ENCODE assay signal across 8 mouse cellular contexts in genomic region chr13:40917161-40918091, GRCm38 (mm10). TPM values are rescaled to one million over a fixed set of nuclear protein-coding genes. Genes with fewer than 3 reads are reported as not detected.
DNase-seq lines count a peak whose midpoint lies in the region; ATAC-seq and TF ChIP-seq lines count a peak whose summit lies in the region.

No protein-coding gene starts in this region.

- TF ChIP-seq EP300 in liver, embryonic 14.5 days (IDR thresholded peaks at IDR 0.05; ENCODE audit: low read depth): no peak

- no peak overlapping the region for H3K27ac ChIP-seq in embryonic facial prominence, embryonic 13.5 days
- peak overlapping the region; percentile 78 for H3K27ac ChIP-seq in heart, embryonic 10.5 days
- H3K27ac ChIP-seq in kidney, embryonic 14.5 days (ENCODE audit: low read depth, low read length): no peak overlapping the region
- H3K27ac ChIP-seq in liver, embryonic 14.5 days: no peak overlapping the region

- peaks cover 32% of the 10 kb centered on the region for H3K27me3 ChIP-seq in embryonic facial prominence, embryonic 13.5 days
- 0 out of 2 replicates have a peak, but pooled peaks cover 10% of the 10 kb centered on the region for H3K27me3 ChIP-seq in heart, embryonic 10.5 days (ENCODE audit: insufficient read depth, poor library complexity, severe bottlenecking)
- no peaks in the 10 kb centered on the region for H3K27me3 ChIP-seq in kidney, embryonic 14.5 days (ENCODE audit: control insufficient read depth, insufficient read depth, low read length)
- H3K27me3 ChIP-seq in liver, embryonic 14.5 days (ENCODE audit: control insufficient read depth, insufficient read depth, low read length): peaks cover 20% of the 10 kb centered on the region

- no peak for ATAC-seq in embryonic facial prominence, embryonic 13.5 days (ENCODE audit: insufficient number of reproducible peaks, insufficient read depth, low FRiP score, low TSS enrichment, low read depth)
- ATAC-seq in kidney, embryonic 14.5 days (ENCODE audit: low FRiP score, low TSS enrichment): peak; percentile 84
- peak; percentile 45; the same call in 1 of the 2 replicates for ATAC-seq in liver, embryonic 14.5 days (ENCODE audit: insufficient read depth)

- H3K36me3 ChIP-seq in embryonic facial prominence, embryonic 13.5 days: no peaks in the 10 kb centered on the region
- no peaks in the 10 kb centered on the region for H3K36me3 ChIP-seq in heart, embryonic 10.5 days
- H3K36me3 ChIP-seq in kidney, embryonic 14.5 days (ENCODE audit: control insufficient read depth, insufficient read depth, low read length): no peaks in the 10 kb centered on the region
- H3K36me3 ChIP-seq in liver, embryonic 14.5 days (replicated peaks; ENCODE audit: control insufficient read depth, insufficient read depth, low read depth): no peaks in the 10 kb centered on the region

- H3K4me3 ChIP-seq in embryonic facial prominence, embryonic 13.5 days: peak overlapping the region; percentile 49
- peak overlapping the region; percentile 64 for H3K4me3 ChIP-seq in heart, embryonic 10.5 days
- H3K4me3 ChIP-seq in kidney, embryonic 14.5 days (ENCODE audit: low read length): peak overlapping the region; percentile 46
- H3K4me3 ChIP-seq in liver, embryonic 14.5 days (ENCODE audit: insufficient read depth in 1 of 2, low read depth in 2 of 2, low read length in 2 of 2): peak overlapping the region; percentile 42 to 45

- DNase-seq in 416B (ENCODE audit: low read depth): peak; percentile 76
- peak; percentile 99 for DNase-seq in R1 (ENCODE audit: low read depth, low spot score)
- peak; percentile 82 for DNase-seq in heart, embryonic 10.5 days (ENCODE audit: low spot score)
- no peak for DNase-seq in liver, embryonic 14.5 days (ENCODE audit: low read depth in 3 of 3, low spot score in 3 of 3)
- DNase-seq in natural killer cell, adult 2 months (ENCODE audit: low spot score in 2 of 2): peak; percentile 58 to 74
- DNase-seq in testis, postnatal 14 days (ENCODE audit: low spot score): peak; percentile 68

- TF ChIP-seq CTCF in liver, embryonic 14.5 days (IDR thresholded peaks at IDR 0.05; ENCODE audit: low read depth): no peak

- WGBS in embryonic facial prominence, embryonic 13.5 days: under 1% methylated on average over 38 of the region's 38 CpGs
- under 1% methylated on average over 38 of the region's 38 CpGs for WGBS in heart, embryonic 10.5 days
- 1% methylated on average over 38 of the region's 38 CpGs for WGBS in kidney, embryonic 14.5 days
- WGBS in liver, embryonic 14.5 days (ENCODE audit: insufficient replicate concordance): under 1% methylated on average over 38 of the region's 38 CpGs

- no peaks in the 10 kb centered on the region for H3K9me3 ChIP-seq in embryonic facial prominence, embryonic 13.5 days
- no peaks in the 10 kb centered on the region for H3K9me3 ChIP-seq in heart, embryonic 10.5 days
- H3K9me3 ChIP-seq in kidney, embryonic 14.5 days (ENCODE audit: control insufficient read depth, low read length): no peaks in the 10 kb centered on the region
- H3K9me3 ChIP-seq in liver, embryonic 14.5 days (ENCODE audit: control insufficient read depth, low read length): no peaks in the 10 kb centered on the region

- H3K4me2 ChIP-seq in embryonic facial prominence, embryonic 13.5 days: peak overlapping the region; percentile 93
- peak overlapping the region; percentile 91 for H3K4me2 ChIP-seq in kidney, embryonic 14.5 days (replicated peaks; ENCODE audit: low read depth, low read length)
- H3K4me2 ChIP-seq in liver, embryonic 14.5 days (ENCODE audit: low read depth): peak overlapping the region; percentile 69

- H3K9ac ChIP-seq in embryonic facial prominence, embryonic 13.5 days: peak overlapping the region; percentile 71
- H3K9ac ChIP-seq in kidney, embryonic 14.5 days (ENCODE audit: low read depth, low read length): peak overlapping the region; percentile 48; the same call in 1 of the 2 replicates
- H3K9ac ChIP-seq in liver, embryonic 14.5 days (replicated peaks): no peak overlapping the region

- peaks cover 23% of the 10 kb centered on the region for H3K4me1 ChIP-seq in embryonic facial prominence, embryonic 13.5 days
- peaks cover 24% of the 10 kb centered on the region for H3K4me1 ChIP-seq in heart, embryonic 10.5 days
- peaks cover 12% of the 10 kb centered on the region for H3K4me1 ChIP-seq in kidney, embryonic 14.5 days (ENCODE audit: control insufficient read depth, insufficient read depth, low read length)
- H3K4me1 ChIP-seq in liver, embryonic 14.5 days (replicated peaks; ENCODE audit: control insufficient read depth in 2 of 2, insufficient read depth in 2 of 2, low read length in 1 of 2): peaks cover 0 to 13% of the 10 kb centered on the region in 2 experiments; a peak in 2 of 4 replicates

RNA-seq across cellular contexts. Expression of gene Gcnt2, which starts 57.9 kb away (rescaled TPM):
- 2.7 and 3.7 TPM in 2 replicates for polyA plus RNA-seq in embryonic facial prominence, embryonic 13.5 days (2015; fragmentation: Nextera tagmentation; extraction: Ambion mirVana)
- 2.7 and 3.5 TPM in 2 replicates for polyA plus RNA-seq in heart, embryonic 10.5 days (2016; fragmentation: Nextera tagmentation; extraction: Ambion mirVana)
- polyA plus RNA-seq in kidney, embryonic 14.5 days (2014; fragmentation: Nextera tagmentation; extraction: Ambion mirVana): 3.4 and 6.9 TPM in 2 replicates
- 0.44 and 0.51 TPM in 2 replicates for polyA plus RNA-seq in liver, embryonic 14.5 days (2012; rRNA removed)
- polyA plus RNA-seq in liver, embryonic 14.5 days (2014; fragmentation: Nextera tagmentation; extraction: Ambion mirVana): 0.91 and 1.2 TPM in 2 replicates

Comparison
In these comparisons a context has a peak if more than half of its experiments do, and no peak if none do; other contexts are left out.
1. DNase-seq: peak in 416B (single experiment), R1 (single experiment), heart, embryonic 10.5 days (single experiment), natural killer cell, adult 2 months (2 of 2) and testis, postnatal 14 days (single experiment); none in liver, embryonic 14.5 days (0 of 3).
2. Peak in every context shown above with its lines, with median percentiles within 50 percentile points of each other: H3K4me2 ChIP-seq and H3K4me3 ChIP-seq.